Mouse (Mus musculus) heart, adult 11 months (tissue): ENCODE measurements around the gene Zfyve19.

Experiments
- DNase-seq: peaks from one replicate; pipeline ENCODE4 v3.0.0; 2022

Gene Zfyve19

GRCm38 (mm10) chr2:119208344-119209175, at the start of gene Zfyve19, which contains the start of gene Dnajc17:
Gene Zfyve19, plus strand, starts transcription at chr2:119208617.
Gene Dnajc17, minus strand, starts transcription at chr2:119208795.
- DNase-seq: peak; percentile 100

GRCm38 (mm10) chr2:119161247-119161646, 47.2 kb upstream of the Zfyve19 start:
- DNase-seq: peak; percentile 92

GRCm38 (mm10) chr2:119163135-119163534, 45.3 kb upstream of the Zfyve19 start:
- DNase-seq: no peak

- no peak for DNase-seq
These were observed 44.4 kb upstream of the Zfyve19 start for GRCm38 (mm10) chr2:119163999-119164398.

- no peak for DNase-seq
These were observed 43.0 kb upstream of the Zfyve19 start for GRCm38 (mm10) chr2:119165401-119165800.

GRCm38 (mm10) chr2:119166901-119167865, 41.2 kb upstream of the Zfyve19 start, which contains the start of gene Gchfr:
Gene Gchfr, plus strand, starts transcription at chr2:119167773.
- peak; percentile 98 for DNase-seq

- DNase-seq: no peak
These were observed 40.6 kb upstream of the Zfyve19 start for GRCm38 (mm10) chr2:119167866-119168256.

GRCm38 (mm10) chr2:119170282-119170681, 38.1 kb upstream of the Zfyve19 start:
- no peak for DNase-seq

GRCm38 (mm10) chr2:119171574-119171973, 36.8 kb upstream of the Zfyve19 start:
- DNase-seq: peak; percentile 94

- no peak for DNase-seq
These were observed 36.0 kb upstream of the Zfyve19 start for GRCm38 (mm10) chr2:119172446-119172845.

- peak; percentile 97 for DNase-seq
These were observed 35.4 kb upstream of the Zfyve19 start for GRCm38 (mm10) chr2:119172862-119173576.

- peak; percentile 92 for DNase-seq
These were observed 34.3 kb upstream of the Zfyve19 start, which contains the start of gene Gm14137 for GRCm38 (mm10) chr2:119173991-119174651. Gene Gm14137, plus strand, starts transcription at chr2:119174509.

- no peak for DNase-seq
These were observed 33.6 kb upstream of the Zfyve19 start for GRCm38 (mm10) chr2:119174866-119175265.

- DNase-seq: no peak
These were observed 32.8 kb upstream of the Zfyve19 start for GRCm38 (mm10) chr2:119175614-119176013.

GRCm38 (mm10) chr2:119176761-119177160, 31.7 kb upstream of the Zfyve19 start:
- DNase-seq: no peak

GRCm38 (mm10) chr2:119177384-119177939, 31.0 kb upstream of the Zfyve19 start:
- no peak for DNase-seq

- DNase-seq: peak; percentile 79
These were observed 25.5 kb upstream of the Zfyve19 start for GRCm38 (mm10) chr2:119182914-119183313.

- peak; percentile 96 for DNase-seq
These were observed 19.2 kb upstream of the Zfyve19 start for GRCm38 (mm10) chr2:119189029-119189710.

- no peak for DNase-seq
These were observed 17.4 kb upstream of the Zfyve19 start for GRCm38 (mm10) chr2:119190969-119191368.

- DNase-seq: no peak
These were observed 14.3 kb upstream of the Zfyve19 start for GRCm38 (mm10) chr2:119194140-119194539.
